Mouse (Mus musculus) stomach, postnatal 0 days (tissue): ENCODE measurements around the gene Upk3a.

Experiments used
- CTCF ChIP-seq: IDR thresholded peaks from 2 replicates; pipeline ENCODE4 v1.5.1; 2016; ENCODE audit warnings: antibody characterized with exemption, low read depth, mild to moderate bottlenecking, moderate library complexity
- EP300 ChIP-seq: optimal IDR thresholded peaks from 2 replicates; pipeline ENCODE3; 2016; ENCODE audit warnings: antibody characterized with exemption

DNA sequence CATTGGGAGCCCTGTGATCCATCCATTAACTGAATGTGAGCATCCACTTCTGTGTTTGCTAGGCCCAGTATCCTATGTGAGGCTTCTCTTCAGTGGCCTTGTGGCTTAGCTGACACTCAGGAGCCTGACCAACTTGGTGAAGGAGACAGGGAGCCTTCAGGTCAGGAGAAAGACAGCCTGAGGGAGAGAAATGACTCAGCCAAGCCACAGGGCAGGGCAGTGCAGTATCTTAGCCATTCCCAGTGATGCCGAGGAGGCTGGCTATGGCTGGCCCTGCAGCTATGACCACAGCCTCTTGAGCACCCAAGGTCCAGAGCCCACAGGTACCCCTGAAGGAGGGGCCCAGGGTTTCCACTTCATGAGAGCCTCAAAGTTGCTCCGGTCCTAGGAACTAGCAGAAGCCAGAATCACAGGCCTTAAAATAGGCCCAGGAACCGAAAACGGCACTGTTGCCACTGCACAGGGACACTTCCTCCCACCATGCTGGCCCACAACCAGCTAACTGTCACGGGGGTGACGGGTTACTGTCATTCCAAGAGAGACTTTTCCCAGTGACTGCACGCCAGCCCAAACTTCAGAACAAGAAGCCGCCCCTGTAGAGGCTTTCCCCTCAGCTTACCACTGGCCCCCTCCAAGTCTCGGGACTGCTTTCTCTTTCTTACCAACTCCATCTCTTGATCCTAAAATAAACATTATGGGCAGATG is 35.2 kb upstream of the Upk3a start:
- no peak for TF ChIP-seq CTCF
- no peak for TF ChIP-seq EP300
